Mouse (Mus musculus) olfactory bulb, adult 2 months (tissue): ENCODE measurements around the gene Oosp1. TPM values are rescaled to one million over a fixed set of nuclear protein-coding genes. Genes with fewer than 3 reads are reported as not detected.

Experiments used
- H3K27ac ChIP-seq: fragments of 200-500 bp; 2 replicates; pipeline ENCODE4 v1.5.1; 2012; ENCODE audit warnings: low read depth, low read length; ENCODE audit not compliant: insufficient read depth
- H3K4me1 ChIP-seq: fragments of 200-500 bp; 2 replicates; pipeline ENCODE4 v1.6.1; 2012; ENCODE audit warnings: low read length; ENCODE audit not compliant: control insufficient read depth, insufficient read depth
- H3K4me3 ChIP-seq: fragments of 200-500 bp; 2 replicates; pipeline ENCODE4 v1.5.1; 2012; ENCODE audit warnings: mild to moderate bottlenecking, low read depth, low read length, moderate library complexity; ENCODE audit not compliant: insufficient read depth
- CTCF ChIP-seq: fragments of 200-500 bp; IDR thresholded peaks from 2 replicates; pipeline ENCODE4 v1.5.1; 2012; ENCODE audit warnings: low read depth, mild to moderate bottlenecking, low read length, moderate library complexity; ENCODE audit not compliant: insufficient read depth
- POLR2A ChIP-seq: fragments of 200-500 bp; IDR thresholded peaks from 2 replicates; pipeline ENCODE4 v1.6.1; 2012; ENCODE audit warnings: mild to moderate bottlenecking, low read depth, low read length, moderate library complexity; ENCODE audit not compliant: insufficient read depth
- WGBS: fragments of 180-500 bp; shearing (Covaris S2); methylation state at CpG from one replicate; pipeline ENCODE4 v1.1.7; 2018; 5-methylcytosine and 5-hydroxymethylcytosine counted together
- polyA plus RNA-seq: library from polyadenylated mRNA; stranded (reverse); fragments of >200 nt; gene quantifications from 2 replicates; pipeline ENCODE4 v1.2.4, GENCODE M21; 2012; ENCODE audit warnings: low replicate concordance; ENCODE audit not compliant: missing spikeins, insufficient read depth, insufficient read length

Oosp1 gene
- polyA plus RNA-seq, 1 experiment, result not detected

DNA sequence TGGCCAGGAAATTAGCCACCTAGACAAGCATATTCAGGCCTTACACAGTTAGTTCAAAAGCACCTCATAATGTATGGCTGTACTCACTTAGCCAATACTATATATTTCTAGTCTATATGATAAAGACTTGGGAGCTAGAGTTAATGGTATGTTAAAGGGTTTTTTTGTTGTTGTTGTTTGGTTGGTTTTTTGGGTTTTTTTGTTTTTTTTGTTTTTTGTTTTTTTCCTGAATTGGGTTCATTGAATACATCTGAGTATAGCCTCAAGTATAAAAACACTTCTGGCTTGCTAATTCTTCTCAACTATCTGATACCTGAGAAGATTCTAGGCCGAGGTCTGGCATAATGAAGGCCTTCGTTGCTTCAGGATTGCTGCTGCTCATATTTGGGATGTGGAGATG, 5.8 kb upstream of the Oosp1 start, which contains the start of gene Oosp3:
Gene Oosp3 (plus strand): TSS at position 301 of the 400 bp plus-strand sequence.
- Histone ChIP-seq H3K27ac (no peak within 1 kb of the TSS), H3K4me1 (no peaks in the 10 kb centered on the region), H3K4me3 (no peak within 1 kb of the TSS)
- WGBS, result 85% methylated on average over 2 of the region's 2 CpGs
- TF ChIP-seq POLR2A (no peak), CTCF (no peak)

DNA sequence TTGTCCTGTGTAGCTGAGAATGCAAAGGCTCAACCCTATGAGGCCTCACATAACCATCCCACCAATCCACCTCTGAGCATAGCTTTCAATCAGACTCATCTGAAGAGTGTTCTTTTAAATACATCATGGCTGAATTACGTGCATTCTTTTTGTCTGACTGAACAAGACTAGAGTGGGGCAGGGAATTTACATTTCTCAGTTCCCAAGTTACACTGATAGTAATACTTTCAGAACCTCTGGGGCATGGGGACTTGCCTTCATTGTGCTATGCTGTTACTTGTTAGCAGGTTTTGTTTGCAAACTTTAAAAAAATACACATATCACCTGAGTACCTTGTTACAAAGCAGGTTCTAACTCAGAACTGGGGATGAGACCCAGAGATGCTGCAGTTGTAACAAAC, 504 bp upstream of the Oosp1 start:
- no peak for TF ChIP-seq CTCF
- TF ChIP-seq POLR2A, result no peak
- no peak overlapping the region for H3K27ac ChIP-seq
- H3K4me3 ChIP-seq, result no peak overlapping the region
- 57% methylated on average over 1 of the region's 1 CpGs for WGBS
- no peaks in the 10 kb centered on the region for H3K4me1 ChIP-seq

DNA sequence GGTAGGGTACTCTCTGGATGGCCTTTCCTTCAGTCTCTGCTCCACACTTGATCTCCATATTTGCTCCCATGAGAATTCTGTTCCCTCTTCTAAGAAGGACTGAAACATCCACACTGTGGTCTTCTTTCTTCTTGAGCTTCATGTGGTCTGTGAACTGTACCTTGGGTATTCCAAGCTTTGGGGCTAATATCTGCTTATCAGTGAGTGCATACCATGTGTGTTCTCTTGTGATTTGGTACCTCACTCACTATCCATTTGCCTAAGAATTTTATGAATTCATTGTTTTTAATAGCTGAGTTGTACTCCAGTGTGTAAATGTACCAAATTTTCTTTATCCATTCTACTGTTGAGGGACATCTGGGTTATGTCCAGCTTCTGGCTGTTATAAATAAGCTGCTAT, 29.4 kb downstream of the Oosp1 start:
- H3K4me3 ChIP-seq, result no peak overlapping the region
- no peak for TF ChIP-seq CTCF
- TF ChIP-seq POLR2A, result no peak
- no peaks in the 10 kb centered on the region for H3K4me1 ChIP-seq
- no peak overlapping the region for H3K27ac ChIP-seq

DNA sequence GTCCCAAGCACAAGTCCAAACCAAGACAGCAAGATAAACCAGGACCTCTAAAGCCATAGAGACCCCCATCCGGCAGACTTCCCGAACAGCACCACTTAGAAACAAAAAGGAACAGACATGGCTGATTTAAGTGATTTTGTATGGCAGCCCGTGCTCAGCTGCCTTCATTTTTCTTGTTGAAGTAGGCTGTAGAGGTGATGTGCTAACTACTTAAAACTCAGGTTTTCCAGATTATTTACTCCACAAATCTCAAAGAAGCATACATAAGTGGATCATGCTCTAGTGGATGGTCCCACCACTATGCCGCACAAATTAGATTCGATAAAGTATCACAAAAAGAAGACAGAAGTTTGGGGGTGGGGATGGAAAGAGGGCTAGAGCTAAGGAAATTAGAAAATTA, 30.5 kb downstream of the Oosp1 start, which contains the start of gene Oosp2:
Gene Oosp2 (minus strand): TSS at position 101 of the 400 bp plus-strand sequence.
- no peaks in the 10 kb centered on the region for H3K4me1 ChIP-seq
- no peak for TF ChIP-seq CTCF
- 89% methylated on average over 5 of the region's 5 CpGs for WGBS
- no peak within 1 kb of the TSS for H3K4me3 ChIP-seq
- no peak within 1 kb of the TSS for H3K27ac ChIP-seq

DNA sequence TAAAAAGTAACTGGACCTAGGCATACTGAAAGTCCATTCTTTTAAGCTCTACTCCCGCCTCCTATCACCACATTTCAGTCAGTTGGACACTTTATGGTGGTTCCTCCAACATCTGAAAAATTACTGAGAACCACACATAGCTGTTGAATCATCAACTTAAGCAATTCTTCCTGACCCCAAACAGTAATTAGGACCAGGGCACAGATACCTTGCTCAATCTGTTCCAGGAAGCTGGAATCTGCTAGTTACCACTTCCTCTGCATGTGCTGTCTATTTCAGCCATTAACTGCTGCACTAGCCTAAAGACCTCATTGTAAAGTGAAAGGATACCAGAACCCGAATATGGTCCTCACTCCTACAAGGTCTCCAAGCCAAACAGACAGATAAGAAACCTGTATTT, 31.8 kb downstream of the Oosp1 start:
- 74% methylated on average over 2 of the region's 2 CpGs for WGBS
- Histone ChIP-seq H3K4me3 (no peak overlapping the region), H3K4me1 (no peaks in the 10 kb centered on the region), H3K27ac (no peak overlapping the region)
- no peak for TF ChIP-seq CTCF
- TF ChIP-seq POLR2A, result no peak

DNA sequence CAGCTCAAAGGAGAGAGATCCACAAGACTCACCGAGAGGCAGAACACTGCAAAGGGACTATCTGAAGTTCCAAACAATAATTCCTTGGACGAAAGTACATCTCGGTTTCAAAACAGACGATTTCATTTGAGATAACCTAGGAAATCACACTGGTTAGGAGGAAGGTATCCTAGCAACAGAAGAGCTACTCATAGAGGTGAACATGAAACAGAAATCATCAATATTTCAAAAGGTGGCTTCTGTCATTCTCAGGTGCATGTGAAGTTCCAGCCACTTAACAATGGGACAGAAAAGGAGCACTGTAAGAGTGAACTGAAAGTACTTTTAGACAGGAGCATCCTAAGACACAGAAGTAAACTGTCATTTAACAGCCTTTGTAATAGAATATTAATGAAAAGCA, 41.4 kb downstream of the Oosp1 start:
- Histone ChIP-seq H3K4me1 (no peaks in the 10 kb centered on the region), H3K27ac (no peak overlapping the region), H3K4me3 (no peak overlapping the region)
- 84% methylated on average over 4 of the region's 4 CpGs for WGBS
- TF ChIP-seq POLR2A (no peak), CTCF (no peak)

DNA sequence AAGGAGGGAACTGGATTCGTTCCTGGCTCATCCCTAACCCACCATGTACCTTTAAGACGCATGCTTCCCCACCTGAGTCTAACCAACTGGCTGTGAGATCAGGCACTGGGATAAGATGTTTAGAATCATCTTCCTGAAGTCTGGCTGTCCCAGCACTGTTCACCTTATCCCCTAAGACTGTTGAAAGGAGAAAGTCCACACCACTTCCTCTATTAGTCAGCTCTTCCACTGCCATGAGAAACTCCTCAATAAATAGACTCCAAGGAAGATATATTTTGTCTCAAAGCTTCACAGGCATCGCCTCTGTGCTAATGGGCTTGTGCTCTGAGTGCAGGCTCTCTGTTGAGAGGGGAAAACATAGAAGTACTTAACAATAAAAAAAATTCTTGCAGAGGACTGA, 44.8 kb downstream of the Oosp1 start:
- H3K4me3 ChIP-seq, result no peak overlapping the region
- H3K27ac ChIP-seq, result no peak overlapping the region
- WGBS, result 81% methylated on average over 3 of the region's 3 CpGs
- no peaks in the 10 kb centered on the region for H3K4me1 ChIP-seq
- TF ChIP-seq CTCF, result no peak
- no peak for TF ChIP-seq POLR2A

DNA sequence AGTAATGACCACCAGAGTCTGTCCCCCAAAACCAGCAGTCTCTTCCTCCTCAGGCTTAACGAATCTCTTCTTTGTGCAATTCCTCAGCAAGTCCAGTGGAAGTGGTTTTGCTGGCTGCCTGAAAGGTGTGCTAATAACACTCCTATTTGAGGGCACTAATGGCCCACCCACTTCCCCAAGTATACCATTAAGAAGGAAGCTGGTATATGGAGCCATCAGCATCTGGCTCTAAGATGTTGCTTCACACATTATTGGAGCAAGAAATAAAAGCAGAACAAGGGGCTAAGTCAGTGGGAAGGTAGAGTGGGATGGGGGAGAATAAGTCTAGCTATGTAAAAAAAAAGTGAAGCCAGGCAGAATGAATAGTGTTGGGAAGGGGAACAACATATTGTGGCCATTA, 50.2 kb downstream of the Oosp1 start, which contains the start of gene Ms4a3:
Gene Ms4a3 (minus strand): TSS at position 120 of the 400 bp plus-strand sequence.
- Histone ChIP-seq H3K4me3 (no peak within 1 kb of the TSS), H3K27ac (no peak within 1 kb of the TSS), H3K4me1 (no peaks in the 10 kb centered on the region)
- TF ChIP-seq POLR2A (no peak), CTCF (no peak)
- 73% methylated on average over 1 of the region's 1 CpGs for WGBS

DNA sequence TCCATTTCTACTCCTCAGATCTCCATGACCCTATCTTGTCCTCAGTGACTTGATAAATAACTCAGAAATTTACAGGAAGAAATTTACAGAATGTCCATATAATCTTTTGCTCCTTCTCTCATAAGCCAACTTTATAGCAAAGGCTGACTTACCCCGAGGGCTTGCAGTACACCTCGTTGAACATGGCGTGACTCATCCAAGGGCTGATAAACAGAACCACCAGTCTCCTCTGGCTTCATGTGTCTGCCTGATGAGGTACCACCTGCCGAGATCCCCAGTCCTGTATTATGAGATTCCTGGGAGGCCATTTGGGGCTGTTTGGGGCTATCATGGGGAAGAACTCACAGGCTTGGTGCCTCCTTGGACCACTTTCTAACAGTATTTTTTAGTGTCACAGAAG, 51.9 kb downstream of the Oosp1 start:
- Histone ChIP-seq H3K4me3 (no peak overlapping the region), H3K27ac (no peak overlapping the region), H3K4me1 (no peaks in the 10 kb centered on the region)
- 84% methylated on average over 4 of the region's 4 CpGs for WGBS
- TF ChIP-seq CTCF, result no peak
- no peak for TF ChIP-seq POLR2A

DNA sequence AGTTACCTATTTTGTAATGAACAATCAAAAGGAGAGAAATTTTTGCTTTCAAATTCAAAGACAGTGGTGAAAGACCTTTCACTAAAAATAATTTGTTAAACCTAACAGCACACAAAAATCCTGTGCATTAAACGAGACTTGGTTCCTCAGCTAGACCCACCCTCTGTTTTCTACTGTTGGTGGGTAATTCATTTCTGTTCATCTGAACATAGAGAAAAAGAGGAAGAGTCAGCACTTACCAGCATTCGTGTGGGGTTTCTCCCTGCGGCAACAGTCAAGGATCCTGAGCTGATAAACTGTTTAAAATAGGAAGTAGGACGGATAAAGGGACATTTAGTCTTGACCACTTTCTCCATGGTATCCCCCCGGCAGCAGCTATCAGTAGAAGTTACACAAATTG, 55.4 kb downstream of the Oosp1 start:
- Histone ChIP-seq H3K4me1 (no peaks in the 10 kb centered on the region), H3K4me3 (no peak overlapping the region), H3K27ac (no peak overlapping the region)
- TF ChIP-seq CTCF, result no peak
- no peak for TF ChIP-seq POLR2A
- WGBS, result 84% methylated on average over 5 of the region's 5 CpGs
